Mouse (Mus musculus) heart, embryonic 16.5 days (tissue): ENCODE results near the gene Zxdc. TPM values are rescaled to one million over a fixed set of nuclear protein-coding genes. Genes with fewer than 3 reads are reported as not detected.
A peak's percentile ranks its signal among the peaks of the same experiment; 100 is the strongest.

Source experiments
- ATAC-seq: fragments of 200-750 bp; cut with Nextera tagmentation; replicated peaks from 2 replicates; pipeline ENCODE4 v1.8.0; 2017; ENCODE audit warnings: moderate number of reproducible peaks; ENCODE audit not compliant: insufficient read depth, low FRiP score; ENCODE audit errors: extremely low read depth
- H3K27ac ChIP-seq: fragments of 300-500 bp; sonication (generic); 2 replicates; pipeline ENCODE4 v1.5.1; 2014; ENCODE audit warnings: mild to moderate bottlenecking, low read length, control low read depth, moderate library complexity
- H3K27me3 ChIP-seq: fragments of 300-500 bp; sonication (generic); 2 replicates; pipeline ENCODE4 v1.6.1; 2014; ENCODE audit warnings: low read length, mixed read lengths; ENCODE audit not compliant: control insufficient read depth, insufficient read depth
- H3K36me3 ChIP-seq: fragments of 300-500 bp; sonication (generic); 2 replicates; pipeline ENCODE4 v1.6.1; 2014; ENCODE audit not compliant: control insufficient read depth, insufficient read depth
- H3K4me1 ChIP-seq: fragments of 300-500 bp; sonication (generic); 2 replicates; pipeline ENCODE4 v1.6.1; 2014; ENCODE audit warnings: low read length, mixed read lengths; ENCODE audit not compliant: control insufficient read depth, insufficient read depth
- H3K4me2 ChIP-seq: fragments of 300-500 bp; sonication (generic); 2 replicates; pipeline ENCODE4 v1.6.1; 2014; ENCODE audit warnings: low read depth, mild to moderate bottlenecking, control low read depth, low read length
- H3K4me3 ChIP-seq: fragments of 300-500 bp; sonication (generic); 2 replicates; pipeline ENCODE4 v1.5.1; 2014; ENCODE audit warnings: mild to moderate bottlenecking, control low read depth, low read length
- H3K9ac ChIP-seq: fragments of 300-500 bp; sonication (generic); 2 replicates; pipeline ENCODE4 v1.6.1; 2014; ENCODE audit warnings: low read length, control low read depth
- H3K9me3 ChIP-seq: fragments of 300-500 bp; sonication (generic); replicated peaks from 2 replicates; pipeline ENCODE4 v1.6.1; 2016; ENCODE audit warnings: low read length; ENCODE audit not compliant: control insufficient read depth
- WGBS: fragments of 180-500 bp; shearing (Covaris S2); extraction: QIAGEN DNeasy Blood & Tissue Kit; methylation state at CpG from one replicate; pipeline ENCODE4 v1.1.7; 2014; 5-methylcytosine and 5-hydroxymethylcytosine counted together
- polyA plus RNA-seq: library from polyadenylated mRNA; unstranded; fragments of >200 nt; fragmentation: Nextera tagmentation; extraction: Ambion mirVana; gene quantifications from 2 replicates; pipeline ENCODE4 v1.2.1, GENCODE M21; 2015

Zxdc gene
- polyA plus RNA-seq, result 6.2 and 6.3 TPM in 2 replicates

GRCm38 (mm10) chr6:90368976-90369724 is at the start of gene Zxdc:
Gene Zxdc, plus strand, starts transcription at chr6:90369492.
- Histone ChIP-seq H3K4me3 (peak within 1 kb of the TSS; percentile 74), H3K36me3 (peaks cover 11% of the 10 kb centered on the region), H3K4me1 (peaks cover 22% of the 10 kb centered on the region), H3K27me3 (no peaks in the 10 kb centered on the region), H3K9ac (peak within 1 kb of the TSS; percentile 88), H3K4me2 (peak within 1 kb of the TSS; percentile 89), H3K9me3 (no peaks in the 10 kb centered on the region), H3K27ac (peak within 1 kb of the TSS; percentile 79)
- ATAC-seq, result peak; percentile 99
- 5% methylated on average over 41 of the region's 41 CpGs for WGBS

- no peak overlapping the region for H3K27ac ChIP-seq
- H3K4me3 ChIP-seq, result no peak overlapping the region
- WGBS, result 83% methylated on average over 5 of the region's 5 CpGs
- H3K36me3 ChIP-seq, result no peaks in the 10 kb centered on the region
- H3K4me1 ChIP-seq, result no peaks in the 10 kb centered on the region
- H3K27me3 ChIP-seq, result peaks cover 4% of the 10 kb centered on the region; the same call in 1 of the 2 replicates
- ATAC-seq, result no peak
- H3K4me2 ChIP-seq, result no peak overlapping the region
- no peak overlapping the region for H3K9ac ChIP-seq
- H3K9me3 ChIP-seq, result no peaks in the 10 kb centered on the region
Observed at GRCm38 (mm10) chr6:90320429-90320828, 48.9 kb upstream of the Zxdc start.

GRCm38 (mm10) chr6:90321811-90322210 is 47.5 kb upstream of the Zxdc start:
- no peaks in the 10 kb centered on the region for H3K36me3 ChIP-seq
- H3K9me3 ChIP-seq, result no peaks in the 10 kb centered on the region
- peaks cover 7% of the 10 kb centered on the region for H3K27me3 ChIP-seq
- H3K9ac ChIP-seq, result no peak overlapping the region
- no peak overlapping the region for H3K4me3 ChIP-seq
- ATAC-seq, result no peak
- no peaks in the 10 kb centered on the region for H3K4me1 ChIP-seq
- no peak overlapping the region for H3K4me2 ChIP-seq
- no peak overlapping the region for H3K27ac ChIP-seq
- 38% methylated on average over 4 of the region's 4 CpGs for WGBS

DNA sequence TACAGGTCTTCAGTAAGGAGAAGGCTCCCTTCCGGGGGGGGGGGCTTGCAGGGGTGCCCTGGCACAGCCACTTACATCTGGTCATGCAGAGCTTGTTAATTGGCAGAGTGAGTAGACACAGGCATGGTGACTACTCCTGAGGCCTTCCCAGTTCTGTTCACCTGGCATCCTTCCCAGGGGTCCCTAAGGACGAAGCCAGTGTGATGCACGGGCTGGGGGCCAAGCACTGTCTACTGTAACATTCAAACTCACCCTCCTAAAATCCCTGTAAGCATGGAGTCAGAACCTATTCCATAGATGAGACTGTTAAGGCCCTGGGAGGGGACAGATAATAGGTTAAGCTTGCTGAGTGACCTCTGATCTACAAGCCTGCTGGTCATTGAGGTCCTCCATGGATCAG is 45.3 kb upstream of the Zxdc start:
- H3K27ac ChIP-seq, result no peak overlapping the region
- no peak overlapping the region for H3K4me3 ChIP-seq
- no peak for ATAC-seq
- no peaks in the 10 kb centered on the region for H3K4me1 ChIP-seq
- no peaks in the 10 kb centered on the region for H3K36me3 ChIP-seq
- H3K9me3 ChIP-seq, result no peaks in the 10 kb centered on the region
- H3K27me3 ChIP-seq, result peaks cover 7% of the 10 kb centered on the region; the same call in 1 of the 2 replicates
- H3K4me2 ChIP-seq, result no peak overlapping the region
- H3K9ac ChIP-seq, result no peak overlapping the region
- WGBS, result 45% methylated on average over 3 of the region's 3 CpGs

DNA sequence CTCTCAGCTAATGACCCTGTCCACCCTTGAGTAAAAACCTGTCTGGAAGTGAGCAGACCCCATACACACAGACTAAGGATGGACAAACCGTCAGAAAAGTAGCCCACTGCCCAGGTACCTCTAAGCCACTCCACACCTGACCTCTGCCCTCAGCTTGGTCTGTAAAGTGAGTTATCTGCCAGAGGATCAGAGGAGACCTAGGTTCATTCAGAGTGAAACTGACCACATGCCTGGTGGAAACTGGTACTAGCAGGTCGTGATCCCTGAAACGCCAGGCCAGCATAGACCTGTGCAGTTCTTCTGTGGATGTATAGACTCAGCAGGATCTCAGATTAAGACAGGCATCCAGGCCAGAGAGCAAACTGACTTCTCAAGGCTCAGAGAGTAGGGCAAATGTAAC is 44.8 kb upstream of the Zxdc start:
- no peaks in the 10 kb centered on the region for H3K9me3 ChIP-seq
- peaks cover 7% of the 10 kb centered on the region; the same call in 1 of the 2 replicates for H3K27me3 ChIP-seq
- WGBS, result 62% methylated on average over 3 of the region's 3 CpGs
- H3K4me2 ChIP-seq, result no peak overlapping the region
- H3K27ac ChIP-seq, result no peak overlapping the region
- H3K4me1 ChIP-seq, result no peaks in the 10 kb centered on the region
- no peak overlapping the region for H3K4me3 ChIP-seq
- H3K36me3 ChIP-seq, result no peaks in the 10 kb centered on the region
- H3K9ac ChIP-seq, result no peak overlapping the region
- ATAC-seq, result no peak

DNA sequence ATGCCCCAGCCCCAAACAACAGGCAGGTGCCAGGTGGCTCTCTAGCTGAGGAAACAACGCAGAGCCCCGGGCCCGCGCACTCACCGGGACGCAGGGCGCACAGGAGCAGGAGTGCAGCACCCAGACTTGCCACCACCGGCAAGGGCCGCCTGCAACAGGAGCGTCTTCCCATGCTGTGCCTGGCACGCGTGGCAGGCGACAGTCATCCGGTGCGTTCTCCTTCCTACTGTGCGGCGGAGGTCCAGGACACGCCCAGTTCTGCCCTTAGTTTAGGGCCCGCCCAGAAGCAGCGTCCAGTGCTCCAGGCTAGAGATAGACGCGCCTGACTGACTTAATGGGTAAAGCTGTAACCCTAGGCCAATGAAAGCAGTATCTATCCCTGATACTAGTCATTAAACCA is 44.3 kb upstream of the Zxdc start, which contains the start of gene Chst13:
TSS of gene Chst13 (minus strand) at position 195 of the 400 bp plus-strand sequence.
- H3K4me3 ChIP-seq, result peak within 1 kb of the TSS; percentile 18
- no peak within 1 kb of the TSS for H3K27ac ChIP-seq
- no peaks in the 10 kb centered on the region for H3K9me3 ChIP-seq
- WGBS, result 6% methylated on average over 22 of the region's 22 CpGs
- H3K4me2 ChIP-seq, result peak within 1 kb of the TSS; percentile 52
- ATAC-seq, result peak; percentile 47; the same call in 1 of the 2 replicates
- peaks cover 7% of the 10 kb centered on the region; the same call in 1 of the 2 replicates for H3K27me3 ChIP-seq
- H3K36me3 ChIP-seq, result no peaks in the 10 kb centered on the region
- H3K4me1 ChIP-seq, result no peaks in the 10 kb centered on the region
- no peak within 1 kb of the TSS for H3K9ac ChIP-seq

DNA sequence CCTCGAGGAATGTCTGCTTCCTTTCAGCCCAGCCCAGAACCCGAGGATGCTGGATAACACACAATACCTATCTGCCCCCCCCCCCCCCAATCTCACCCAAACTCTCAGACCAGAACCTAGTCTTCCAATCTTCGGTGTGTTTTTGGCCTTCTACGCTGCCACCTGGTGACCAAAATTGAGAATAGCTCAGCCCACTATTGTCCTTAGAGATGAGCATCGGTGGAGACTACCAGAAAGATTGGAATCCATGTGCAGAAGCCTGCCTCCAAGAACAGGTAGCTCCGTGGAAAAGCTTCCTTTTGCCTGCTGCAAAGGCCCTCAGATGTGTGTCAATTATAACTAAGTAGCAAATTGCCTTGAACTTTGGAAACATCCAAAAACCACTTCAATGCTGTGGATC is 41.6 kb upstream of the Zxdc start:
- no peak for ATAC-seq
- WGBS, result 13% methylated on average over 6 of the region's 6 CpGs
- no peaks in the 10 kb centered on the region for H3K36me3 ChIP-seq
- H3K4me2 ChIP-seq, result no peak overlapping the region
- no peak overlapping the region for H3K4me3 ChIP-seq
- peaks cover 7% of the 10 kb centered on the region; the same call in 1 of the 2 replicates for H3K27me3 ChIP-seq
- H3K4me1 ChIP-seq, result no peaks in the 10 kb centered on the region
- no peaks in the 10 kb centered on the region for H3K9me3 ChIP-seq
- no peak overlapping the region for H3K27ac ChIP-seq
- no peak overlapping the region for H3K9ac ChIP-seq

GRCm38 (mm10) chr6:90329953-90330352 is 39.3 kb upstream of the Zxdc start:
- Histone ChIP-seq H3K9me3 (no peaks in the 10 kb centered on the region), H3K36me3 (no peaks in the 10 kb centered on the region), H3K27me3 (peaks cover 7% of the 10 kb centered on the region; the same call in 1 of the 2 replicates), H3K27ac (no peak overlapping the region), H3K4me1 (no peaks in the 10 kb centered on the region), H3K4me3 (no peak overlapping the region), H3K9ac (no peak overlapping the region), H3K4me2 (no peak overlapping the region)
- WGBS, result 9% methylated on average over 1 of the region's 1 CpGs
- 0 out of 2 replicates have a peak, but pooled peaks have one; percentile 37 for ATAC-seq
